Mouse (Mus musculus) spleen, postnatal 10 days (tissue): Measurements from ENCODE around the gene Astn2.

Source experiments
- DNase-seq, 2 experiments: peaks; one replicate each; pipeline ENCODE4 v3.0.0; 2021 to 2022; ENCODE audit warnings: low spot score in 2 of 2

Gene Astn2

GRCm38 (mm10) chr4:65843191-65843590, 561.2 kb downstream of the Astn2 start:
- no peak for DNase-seq

GRCm38 (mm10) chr4:65839550-65840000, 564.8 kb downstream of the Astn2 start:
- DNase-seq = no peak

DNA sequence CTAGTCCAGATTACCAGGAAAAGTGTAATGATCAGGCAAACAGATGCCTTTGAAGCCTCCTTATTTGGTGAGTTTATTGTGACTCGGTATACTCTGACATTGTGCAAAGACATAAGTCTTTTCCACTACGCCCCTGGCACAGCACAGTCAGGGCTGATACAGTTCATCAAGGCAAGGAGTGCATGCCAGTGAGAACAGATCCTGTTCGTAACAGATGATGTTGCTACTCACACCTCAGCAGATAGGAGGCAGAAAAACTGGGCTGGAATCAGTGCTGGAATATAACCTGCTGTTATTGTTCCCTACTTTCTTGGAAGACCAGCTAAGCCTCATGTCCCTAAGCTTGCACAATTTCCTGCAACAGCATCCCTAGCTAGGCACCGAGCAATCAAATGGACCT, 565.6 kb downstream of the Astn2 start:
- no peak for DNase-seq

DNA sequence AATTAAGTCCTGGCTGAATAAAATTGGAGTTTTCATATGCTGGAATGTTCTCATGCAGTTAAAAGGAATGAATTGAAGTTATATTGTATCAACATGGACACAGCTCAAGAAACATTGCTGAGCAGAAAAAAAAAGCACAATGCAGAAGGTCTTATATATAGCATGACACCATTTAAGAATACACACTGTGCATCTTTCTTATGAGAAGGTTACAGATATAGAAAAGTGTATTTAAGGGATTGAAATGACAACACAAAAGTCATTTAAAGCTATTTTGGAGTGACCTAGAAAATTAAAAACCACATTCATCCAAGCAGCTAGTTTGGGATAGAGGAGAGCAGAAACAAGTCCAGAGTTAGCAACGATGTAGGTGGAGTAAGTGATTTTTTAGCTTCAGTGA, 571.4 kb downstream of the Astn2 start:
- DNase-seq = no peak

DNA sequence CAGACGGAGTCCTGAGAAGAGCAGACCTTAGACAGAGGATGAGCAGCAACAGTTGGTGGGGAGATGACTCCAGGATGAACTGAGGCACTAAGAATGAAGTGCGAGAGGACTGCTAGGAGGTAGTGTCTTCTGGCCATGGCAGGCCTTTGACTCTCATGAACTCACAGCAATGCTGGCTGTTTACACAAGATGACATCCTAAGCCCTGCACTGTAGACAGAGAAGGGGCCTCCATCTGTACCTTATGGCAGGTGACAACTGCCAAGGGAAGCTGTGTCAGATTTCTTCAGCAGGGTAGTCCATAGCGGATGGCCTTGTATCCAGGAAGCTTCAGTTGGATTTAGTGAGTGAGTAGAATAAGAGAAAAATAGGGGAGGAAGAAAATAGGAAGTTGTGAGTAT, 572.5 kb downstream of the Astn2 start:
- DNase-seq = no peak

DNA sequence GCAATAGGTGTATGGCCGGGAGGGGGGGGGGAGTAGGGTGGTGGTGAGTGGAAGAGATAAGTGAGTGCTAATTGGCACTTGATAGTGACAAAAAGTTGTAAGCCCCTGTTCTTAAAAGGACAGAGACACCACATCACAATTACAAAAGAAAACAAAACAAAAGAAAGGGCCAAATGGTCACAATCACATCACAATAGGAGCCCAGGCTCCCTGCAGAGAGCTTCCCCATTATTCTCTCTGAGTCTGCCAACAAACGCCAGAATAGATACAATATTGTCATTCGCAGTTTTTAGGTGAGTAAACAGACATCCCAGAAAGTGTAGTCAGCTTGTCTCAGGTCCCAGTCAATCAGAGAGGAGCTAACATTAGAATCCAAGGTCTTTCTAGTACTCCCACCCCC, 573.9 kb downstream of the Astn2 start:
- no peak for DNase-seq

DNA sequence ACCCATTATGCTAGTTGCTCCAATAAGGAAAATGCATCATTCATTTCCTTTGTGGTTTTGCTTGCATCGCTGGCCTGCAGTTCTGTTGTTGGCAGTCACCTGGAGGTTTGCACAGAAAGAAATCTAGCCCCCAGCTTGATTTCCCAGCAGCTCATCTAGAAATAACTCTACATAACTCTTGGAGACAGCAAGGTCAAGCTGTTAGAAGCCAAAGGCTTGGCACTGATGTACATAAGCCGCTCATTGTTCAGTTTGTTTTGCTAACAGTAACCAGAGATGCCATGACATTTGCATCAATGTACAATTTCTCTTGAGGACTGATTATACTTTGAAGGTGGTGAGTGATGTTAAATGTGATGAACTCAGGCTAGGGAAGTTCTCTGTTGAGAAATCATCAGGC, 583.3 kb downstream of the Astn2 start:
- no peak for DNase-seq

GRCm38 (mm10) chr4:65820236-65820635, 584.2 kb downstream of the Astn2 start:
- DNase-seq = no peak

DNA sequence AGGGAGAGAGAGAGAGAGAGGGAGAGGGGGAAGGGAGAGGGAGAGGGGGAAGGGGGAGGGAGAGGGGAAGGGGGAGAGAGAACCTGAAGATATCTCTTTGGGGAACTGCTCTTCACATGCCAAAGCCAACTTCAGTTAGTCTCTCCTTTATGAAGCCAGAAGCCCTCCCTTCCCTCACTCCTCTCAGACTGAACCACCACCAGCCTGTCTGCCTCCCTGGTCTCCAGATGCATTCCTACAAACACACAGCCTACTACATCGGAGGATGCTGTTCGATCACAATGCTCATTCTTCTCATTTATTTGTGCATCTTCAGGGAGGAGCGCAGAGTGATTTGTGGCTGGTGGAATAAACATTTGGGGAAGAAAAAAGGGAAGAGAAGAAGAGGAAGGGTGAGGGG, 584.6 kb downstream of the Astn2 start:
- DNase-seq = no peak

- no peak for DNase-seq
These were observed 590.3 kb downstream of the Astn2 start for GRCm38 (mm10) chr4:65814176-65814535.

DNA sequence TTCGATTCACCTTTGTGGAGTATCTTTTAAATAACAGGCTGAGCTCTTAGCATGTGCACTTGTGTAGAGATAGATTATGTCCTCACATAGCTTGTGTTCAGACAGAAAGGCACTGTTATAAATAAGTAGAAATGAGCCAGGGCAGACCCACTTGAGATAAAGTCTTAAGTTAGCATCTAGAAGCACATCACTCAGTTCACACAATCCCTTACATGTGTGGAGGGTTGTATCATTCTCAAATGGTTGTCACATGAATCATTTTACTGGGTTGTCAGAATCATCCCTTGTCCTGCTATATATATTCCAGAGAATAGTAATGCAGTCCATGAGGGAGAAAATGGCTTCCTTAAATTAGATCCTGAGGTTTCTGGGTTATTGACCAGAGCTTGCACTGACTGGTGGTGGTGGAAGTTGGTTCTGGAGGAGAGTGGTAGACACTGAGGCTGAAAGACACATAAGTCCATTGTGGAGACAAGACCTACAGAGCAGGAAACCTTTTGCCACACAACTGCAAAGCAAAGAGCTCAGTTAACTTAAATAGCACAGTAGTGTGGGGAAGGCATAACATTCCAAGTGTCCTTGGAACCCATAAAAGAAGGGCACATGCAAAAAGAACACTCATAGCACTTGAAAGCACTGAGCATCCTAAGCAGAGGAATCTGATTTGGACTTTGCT, 590.8 kb downstream of the Astn2 start:
- DNase-seq = no peak

DNA sequence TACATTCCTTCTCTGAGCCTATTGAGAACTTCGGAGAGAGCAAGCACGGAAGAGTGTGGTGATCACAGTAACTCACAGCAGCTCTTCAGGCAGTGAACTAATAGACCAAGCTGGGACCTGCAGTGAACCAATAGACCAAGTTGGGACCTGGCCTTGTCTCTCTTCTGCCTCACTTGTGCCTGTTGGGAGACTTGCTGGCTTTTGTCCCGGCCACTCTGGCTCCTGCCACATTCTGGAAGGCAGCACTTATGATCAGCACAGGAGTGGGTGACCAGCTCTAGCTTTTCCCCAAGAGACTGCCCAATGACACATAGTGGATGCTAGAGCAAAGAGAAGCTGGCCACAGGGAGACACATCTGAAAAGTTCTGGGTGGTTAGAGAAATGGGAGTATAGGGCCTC, 597.1 kb downstream of the Astn2 start:
- DNase-seq = no peak

DNA sequence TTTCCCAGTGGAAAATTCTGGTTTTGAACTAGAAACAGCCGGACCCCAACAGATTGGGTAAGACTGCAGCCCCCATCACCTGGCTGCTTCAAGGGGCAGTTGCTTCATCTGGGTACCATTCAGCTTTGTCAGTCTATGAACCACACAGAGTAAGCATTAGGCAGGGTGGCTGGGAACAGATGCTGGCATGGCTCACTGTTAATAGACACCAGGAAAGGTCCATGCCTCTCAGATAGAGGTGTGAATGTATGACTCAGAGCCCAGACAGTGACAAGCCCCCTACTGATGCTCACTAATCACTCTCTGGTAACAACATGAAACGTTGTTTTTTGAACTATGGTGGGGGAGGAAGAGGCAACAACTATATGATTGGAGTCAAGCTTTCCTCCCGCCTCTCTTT, 603.2 kb downstream of the Astn2 start:
- DNase-seq = no peak

DNA sequence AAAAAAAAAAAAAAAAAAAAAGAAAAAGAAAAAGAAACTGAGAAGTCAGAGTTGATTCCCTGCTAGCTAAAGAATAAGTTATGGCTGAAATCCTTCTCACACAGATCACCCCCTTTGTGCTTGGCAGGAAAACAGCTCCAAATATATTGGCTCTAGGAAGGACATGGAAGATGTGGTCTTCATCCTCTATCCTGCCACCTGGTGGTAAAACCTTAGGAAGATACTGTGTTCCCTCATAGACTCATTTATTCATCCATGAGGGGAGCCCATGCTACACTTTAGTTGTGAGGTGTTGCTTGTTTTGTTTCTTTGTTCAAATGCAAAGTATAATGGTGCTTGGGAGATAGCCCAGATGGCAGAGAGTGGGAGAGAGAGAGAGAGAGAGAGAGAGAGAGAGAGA, 613.4 kb downstream of the Astn2 start:
- no peak for DNase-seq

DNA sequence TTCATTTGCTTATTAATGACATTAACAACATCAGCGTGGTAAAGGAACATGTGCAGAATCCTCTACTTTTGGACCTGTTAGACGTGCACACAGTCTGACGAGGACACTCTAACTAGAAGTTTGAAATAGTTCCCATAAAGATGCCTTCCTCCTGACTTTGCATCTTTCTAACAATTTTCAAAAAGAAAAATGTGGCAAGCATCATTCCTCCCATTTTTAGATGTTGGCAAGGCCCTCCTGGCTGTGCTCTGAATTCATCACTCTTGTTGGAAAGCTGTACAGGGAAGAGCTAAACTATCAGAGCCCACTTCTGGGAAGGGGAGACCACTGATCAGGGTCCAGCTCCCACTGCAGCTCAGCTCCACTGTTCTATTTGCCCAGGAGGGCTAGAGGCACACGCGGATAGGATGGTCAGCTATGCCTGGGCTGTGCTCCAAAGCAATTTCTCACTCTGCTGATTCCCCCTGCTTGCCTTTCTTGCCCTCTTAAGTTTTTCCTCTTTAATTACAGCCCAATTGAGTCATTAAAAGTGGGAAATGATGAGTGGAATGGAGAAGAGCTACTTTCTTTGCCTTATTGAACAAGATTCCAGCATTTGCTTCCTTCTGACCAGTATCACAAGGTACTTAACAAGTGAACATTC, 630.9 kb downstream of the Astn2 start:
- DNase-seq = no peak

GRCm38 (mm10) chr4:65770952-65771351, 633.5 kb downstream of the Astn2 start:
- DNase-seq = no peak

DNA sequence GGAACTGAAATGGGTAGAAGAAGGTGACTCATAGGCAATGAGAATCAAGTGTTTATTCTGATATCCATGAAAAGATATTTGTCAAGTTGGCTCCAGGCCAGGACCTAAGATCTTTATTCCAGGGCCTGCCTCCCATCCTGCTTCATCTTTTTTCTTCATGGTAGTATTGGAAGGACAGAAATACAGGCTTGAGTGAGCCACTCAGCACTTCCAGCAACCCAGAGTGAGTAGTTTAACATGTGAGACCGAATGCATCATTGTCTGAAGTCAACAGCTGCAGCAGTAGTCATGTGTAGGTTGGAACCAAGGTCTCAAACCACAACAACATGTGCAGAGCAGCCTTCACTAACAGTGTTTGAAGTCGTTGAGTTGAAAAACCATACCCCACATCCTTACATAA, 636.5 kb downstream of the Astn2 start:
- no peak for DNase-seq

GRCm38 (mm10) chr4:65767431-65767830, 637.0 kb downstream of the Astn2 start:
- no peak for DNase-seq

GRCm38 (mm10) chr4:65765312-65765711, 639.1 kb downstream of the Astn2 start:
- no peak for DNase-seq

GRCm38 (mm10) chr4:65764275-65764674, 640.1 kb downstream of the Astn2 start:
- no peak for DNase-seq

- DNase-seq = no peak
These were observed 640.6 kb downstream of the Astn2 start for GRCm38 (mm10) chr4:65763823-65764222.

DNA sequence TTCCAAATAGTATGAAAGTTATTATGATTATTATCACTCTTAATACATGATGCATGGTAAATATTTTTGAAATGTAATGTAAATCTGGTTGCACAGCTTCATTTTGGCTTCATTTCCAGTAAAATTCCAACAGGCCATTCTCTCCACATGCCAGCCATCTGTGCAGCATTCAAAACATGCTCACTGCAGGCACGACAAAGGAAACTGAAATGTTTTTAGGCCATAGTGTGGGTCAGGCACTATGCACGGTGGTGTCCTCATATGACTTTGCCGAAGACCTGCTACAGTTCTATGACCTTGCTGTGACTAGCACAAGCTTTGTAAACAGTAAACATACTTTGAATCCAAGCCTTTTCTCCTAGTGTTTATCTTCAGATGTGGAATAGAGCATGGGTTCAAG, 642.3 kb downstream of the Astn2 start:
- DNase-seq = no peak

DNA sequence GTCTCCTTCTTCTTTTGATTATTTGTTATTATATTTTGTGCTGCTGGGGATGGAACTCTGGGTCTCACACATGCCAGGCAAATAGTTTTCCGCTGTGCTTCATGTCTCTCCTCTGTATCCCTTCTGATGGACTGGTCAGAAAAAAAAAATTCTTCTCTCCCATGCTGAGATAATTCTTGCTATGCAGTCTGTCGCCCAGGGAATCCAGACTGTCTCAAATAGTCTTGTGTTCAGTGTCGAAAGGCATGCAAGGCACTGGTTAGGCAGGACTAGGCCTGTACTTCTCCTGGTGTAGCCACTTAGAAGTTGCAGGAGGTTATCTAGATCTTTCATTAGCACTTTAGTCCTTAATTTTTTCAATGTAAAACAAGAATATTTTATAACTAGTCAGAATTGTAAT, 642.8 kb downstream of the Astn2 start:
- DNase-seq = no peak

GRCm38 (mm10) chr4:65758875-65759201, 645.6 kb downstream of the Astn2 start:
- no peak for DNase-seq
